Mouse (Mus musculus): Measurements from ENCODE around the gene Grm4. TPM values are rescaled to one million over a fixed set of nuclear protein-coding genes. Genes with fewer than 3 reads are reported as not detected.

Gene Grm4
- total and polyA plus RNA-seq, 2 experiments: not detected

- Histone ChIP-seq H3K36me3 (ENCODE audit: control insufficient read depth, insufficient read depth, low read length) (no peaks in the 10 kb centered on the region), H3K27me3 (ENCODE audit: control insufficient read depth, insufficient read depth, low read length) (no peaks in the 10 kb centered on the region), H3K4me3 (ENCODE audit: insufficient read depth, low read depth, low read length) (no peak overlapping the region), H3K4me1 (ENCODE audit: control insufficient read depth, insufficient read depth, low read length) (peaks cover 5% of the 10 kb centered on the region; the same call in 1 of the 2 replicates), H3K9ac (ENCODE audit: low read depth, low read length) (no peak overlapping the region), H3K79me2 (ENCODE audit: control insufficient read depth, insufficient read depth, low read length) (no peaks in the 10 kb centered on the region), H3K27ac (replicated peaks; ENCODE audit: insufficient read depth, low read depth, low read length) (no peak overlapping the region)
- DNase-seq (ENCODE audit: extremely low read depth, low read depth, low spot score): no peak
- no peak for TF ChIP-seq POLR2A (IDR thresholded peaks at IDR 0.05; ENCODE audit: extremely low read depth, insufficient read depth, low read length)
- 87% methylated on average over 7 of the region's 7 CpGs for WGBS
Observed at GRCm38 (mm10) chr17:27546574-27547085, 25.4 kb upstream of the Grm4 start.

GRCm38 (mm10) chr17:27545991-27546390, 24.8 kb upstream of the Grm4 start:
- Histone ChIP-seq H3K4me1 (ENCODE audit: control insufficient read depth, insufficient read depth, low read length) (peaks cover 5% of the 10 kb centered on the region; the same call in 1 of the 2 replicates), H3K27me3 (ENCODE audit: control insufficient read depth, insufficient read depth, low read length) (no peaks in the 10 kb centered on the region), H3K79me2 (ENCODE audit: control insufficient read depth, insufficient read depth, low read length) (no peaks in the 10 kb centered on the region), H3K36me3 (ENCODE audit: control insufficient read depth, insufficient read depth, low read length) (no peaks in the 10 kb centered on the region), H3K4me3 (ENCODE audit: insufficient read depth, low read depth, low read length) (no peak overlapping the region), H3K27ac (replicated peaks; ENCODE audit: insufficient read depth, low read depth, low read length) (no peak overlapping the region), H3K9ac (ENCODE audit: low read depth, low read length) (no peak overlapping the region)
- no peak for DNase-seq (ENCODE audit: extremely low read depth, low read depth, low spot score)
- WGBS: 68% methylated on average over 12 of the region's 12 CpGs
- TF ChIP-seq CTCF (IDR thresholded peaks at IDR 0.05; ENCODE audit: low read depth, low read length): no peak
- TF ChIP-seq POLR2A (IDR thresholded peaks at IDR 0.05; ENCODE audit: extremely low read depth, insufficient read depth, low read length): no peak

GRCm38 (mm10) chr17:27544551-27544950, 23.3 kb upstream of the Grm4 start:
- no peak for DNase-seq (ENCODE audit: extremely low read depth, low read depth, low spot score)
- H3K27ac ChIP-seq (replicated peaks; ENCODE audit: insufficient read depth, low read depth, low read length): no peak overlapping the region
- H3K79me2 ChIP-seq (ENCODE audit: control insufficient read depth, insufficient read depth, low read length): no peaks in the 10 kb centered on the region
- H3K9ac ChIP-seq (ENCODE audit: low read depth, low read length): no peak overlapping the region
- no peak for TF ChIP-seq CTCF (IDR thresholded peaks at IDR 0.05; ENCODE audit: low read depth, low read length)
- TF ChIP-seq POLR2A (IDR thresholded peaks at IDR 0.05; ENCODE audit: extremely low read depth, insufficient read depth, low read length): no peak
- no peaks in the 10 kb centered on the region for H3K27me3 ChIP-seq (ENCODE audit: control insufficient read depth, insufficient read depth, low read length)
- H3K4me1 ChIP-seq (ENCODE audit: control insufficient read depth, insufficient read depth, low read length): peaks cover 5% of the 10 kb centered on the region; the same call in 1 of the 2 replicates
- WGBS: 92% methylated on average over 11 of the region's 11 CpGs
- H3K36me3 ChIP-seq (ENCODE audit: control insufficient read depth, insufficient read depth, low read length): no peaks in the 10 kb centered on the region
- no peak overlapping the region for H3K4me3 ChIP-seq (ENCODE audit: insufficient read depth, low read depth, low read length)

- Histone ChIP-seq H3K79me2 (ENCODE audit: control insufficient read depth, insufficient read depth, low read length) (no peaks in the 10 kb centered on the region), H3K27me3 (ENCODE audit: control insufficient read depth, insufficient read depth, low read length) (no peaks in the 10 kb centered on the region), H3K36me3 (ENCODE audit: control insufficient read depth, insufficient read depth, low read length) (no peaks in the 10 kb centered on the region), H3K4me3 (ENCODE audit: insufficient read depth, low read depth, low read length) (no peak overlapping the region), H3K4me1 (ENCODE audit: control insufficient read depth, insufficient read depth, low read length) (peaks cover under 1% of the 10 kb centered on the region), H3K27ac (replicated peaks; ENCODE audit: insufficient read depth, low read depth, low read length) (no peak overlapping the region), H3K9ac (ENCODE audit: low read depth, low read length) (no peak overlapping the region)
- no peak for DNase-seq (ENCODE audit: extremely low read depth, low read depth, low spot score)
- WGBS: 91% methylated on average over 3 of the region's 3 CpGs
- no peak for TF ChIP-seq POLR2A (IDR thresholded peaks at IDR 0.05; ENCODE audit: extremely low read depth, insufficient read depth, low read length)
- no peak for TF ChIP-seq CTCF (IDR thresholded peaks at IDR 0.05; ENCODE audit: low read depth, low read length)
Observed at GRCm38 (mm10) chr17:27541984-27542383, 20.8 kb upstream of the Grm4 start.

GRCm38 (mm10) chr17:27541261-27541660, 20.1 kb upstream of the Grm4 start:
- no peak overlapping the region for H3K27ac ChIP-seq (replicated peaks; ENCODE audit: insufficient read depth, low read depth, low read length)
- no peak for DNase-seq (ENCODE audit: extremely low read depth, low read depth, low spot score)
- TF ChIP-seq CTCF (IDR thresholded peaks at IDR 0.05; ENCODE audit: low read depth, low read length) (no peak), POLR2A (IDR thresholded peaks at IDR 0.05; ENCODE audit: extremely low read depth, insufficient read depth, low read length) (no peak)
- no peak overlapping the region for H3K9ac ChIP-seq (ENCODE audit: low read depth, low read length)
- no peak overlapping the region for H3K4me3 ChIP-seq (ENCODE audit: insufficient read depth, low read depth, low read length)
- 74% methylated on average over 2 of the region's 2 CpGs for WGBS
- no peaks in the 10 kb centered on the region for H3K27me3 ChIP-seq (ENCODE audit: control insufficient read depth, insufficient read depth, low read length)
- no peaks in the 10 kb centered on the region for H3K36me3 ChIP-seq (ENCODE audit: control insufficient read depth, insufficient read depth, low read length)
- no peaks in the 10 kb centered on the region for H3K79me2 ChIP-seq (ENCODE audit: control insufficient read depth, insufficient read depth, low read length)
- H3K4me1 ChIP-seq (ENCODE audit: control insufficient read depth, insufficient read depth, low read length): peaks cover 7% of the 10 kb centered on the region

GRCm38 (mm10) chr17:27534718-27535117, 13.5 kb upstream of the Grm4 start:
- 7% methylated on average over 10 of the region's 10 CpGs for WGBS
- TF ChIP-seq POLR2A (IDR thresholded peaks at IDR 0.05; ENCODE audit: extremely low read depth, insufficient read depth, low read length): no peak
- TF ChIP-seq CTCF (IDR thresholded peaks at IDR 0.05; ENCODE audit: low read depth, low read length): peak; percentile 99
- DNase-seq (ENCODE audit: extremely low read depth, low read depth, low spot score): peak; percentile 43
- Histone ChIP-seq H3K4me1 (ENCODE audit: control insufficient read depth, insufficient read depth, low read length) (peaks cover 7% of the 10 kb centered on the region), H3K36me3 (ENCODE audit: control insufficient read depth, insufficient read depth, low read length) (no peaks in the 10 kb centered on the region), H3K9ac (ENCODE audit: low read depth, low read length) (no peak overlapping the region), H3K79me2 (ENCODE audit: control insufficient read depth, insufficient read depth, low read length) (no peaks in the 10 kb centered on the region), H3K4me3 (ENCODE audit: insufficient read depth, low read depth, low read length) (no peak overlapping the region), H3K27me3 (ENCODE audit: control insufficient read depth, insufficient read depth, low read length) (no peaks in the 10 kb centered on the region), H3K27ac (replicated peaks; ENCODE audit: insufficient read depth, low read depth, low read length) (no peak overlapping the region)

Data from liver, adult 2 months (tissue).